8 mouse cellular contexts compared by ENCODE assay signal in the genomic region with DNA sequence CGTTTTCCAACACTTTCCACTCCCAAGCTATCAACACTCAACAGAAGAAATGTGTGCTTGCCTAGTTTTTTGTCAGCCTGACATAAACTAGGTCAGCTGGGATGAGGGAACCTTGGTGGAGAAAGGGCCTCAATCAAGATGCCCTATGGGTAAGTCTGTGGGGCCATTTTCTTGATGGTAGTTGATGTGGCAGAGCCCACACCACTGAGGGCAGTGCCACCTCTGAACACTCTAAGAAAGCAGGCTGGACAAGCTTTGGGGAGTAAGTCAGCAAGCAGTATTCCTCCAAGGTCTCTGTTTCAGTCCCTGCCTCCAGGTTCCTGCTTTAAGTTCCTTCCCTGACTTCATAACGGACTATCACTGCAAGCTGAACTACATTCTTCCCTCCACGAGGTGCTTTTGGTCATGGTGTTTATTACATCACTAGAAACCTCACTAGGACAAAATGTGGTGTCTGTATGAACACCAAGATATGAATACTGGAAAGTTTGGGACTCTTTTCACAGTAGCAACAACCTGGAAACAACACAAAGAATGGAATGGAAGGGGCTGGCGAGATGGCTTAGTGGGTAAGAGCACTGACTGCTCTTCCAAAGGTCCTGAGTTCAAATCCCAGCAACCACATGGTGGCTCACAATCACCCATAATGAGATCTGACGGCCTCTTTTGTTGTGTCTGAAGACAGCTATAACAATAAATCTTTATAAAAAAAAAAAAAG. TPM values are rescaled to one million over a fixed set of nuclear protein-coding genes. Genes with fewer than 3 reads are reported as not detected.
DNase-seq lines count a peak whose midpoint lies in the region; ATAC-seq and TF ChIP-seq lines count a peak whose summit lies in the region.

No protein-coding gene starts in this region.

- H3K9me3 ChIP-seq in kidney, postnatal 0 days (replicated peaks; ENCODE audit: low read length) = no peaks in the 10 kb centered on the region
- H3K9me3 ChIP-seq in embryonic facial prominence, embryonic 14.5 days (ENCODE audit: control insufficient read depth, low read length) = no peaks in the 10 kb centered on the region
- H3K9me3 ChIP-seq in intestine, embryonic 16.5 days (ENCODE audit: control insufficient read depth, low read length) = no peaks in the 10 kb centered on the region
- no peaks in the 10 kb centered on the region for H3K9me3 ChIP-seq in neural tube, embryonic 12.5 days

- H3K27me3 ChIP-seq in kidney, postnatal 0 days (ENCODE audit: insufficient read depth, low read length) = no peaks in the 10 kb centered on the region
- H3K27me3 ChIP-seq in kidney, adult 2 months (replicated peaks; ENCODE audit: control insufficient read depth, insufficient read depth, low read length) = no peaks in the 10 kb centered on the region
- no peaks in the 10 kb centered on the region for H3K27me3 ChIP-seq in embryonic facial prominence, embryonic 14.5 days (replicated peaks; ENCODE audit: control insufficient read depth, insufficient read depth, low read length)
- H3K27me3 ChIP-seq in intestine, embryonic 16.5 days (replicated peaks; ENCODE audit: control insufficient read depth, insufficient read depth, low read length) = no peaks in the 10 kb centered on the region
- H3K27me3 ChIP-seq in neural tube, embryonic 12.5 days (replicated peaks) = no peaks in the 10 kb centered on the region

- H3K9ac ChIP-seq in kidney, postnatal 0 days (ENCODE audit: low read depth, low read length) = 0 out of 2 replicates have a peak overlapping the region, but pooled peaks have one; percentile 85
- peak overlapping the region; percentile 95 for H3K9ac ChIP-seq in embryonic facial prominence, embryonic 14.5 days (ENCODE audit: low read depth, low read length)
- peak overlapping the region; percentile 83; the same call in 1 of the 2 replicates for H3K9ac ChIP-seq in intestine, embryonic 16.5 days (ENCODE audit: low read depth, low read length)
- H3K9ac ChIP-seq in neural tube, embryonic 12.5 days = no peak overlapping the region

- TF ChIP-seq POLR2A in kidney, adult 2 months (IDR thresholded peaks at IDR 0.05; ENCODE audit: low read depth, low read length) = no peak

- H3K4me1 ChIP-seq in kidney, postnatal 0 days (replicated peaks; ENCODE audit: insufficient read depth, low read length) = peaks cover 16% of the 10 kb centered on the region
- H3K4me1 ChIP-seq in kidney, adult 2 months (ENCODE audit: control insufficient read depth, insufficient read depth, low read length) = peaks cover 19% of the 10 kb centered on the region; the same call in 1 of the 2 replicates
- peaks cover 38% of the 10 kb centered on the region for H3K4me1 ChIP-seq in embryonic facial prominence, embryonic 14.5 days (ENCODE audit: control insufficient read depth, insufficient read depth, low read length)
- peaks cover 36% of the 10 kb centered on the region for H3K4me1 ChIP-seq in intestine, embryonic 16.5 days (ENCODE audit: control insufficient read depth, insufficient read depth, low read length)
- peaks cover 28% of the 10 kb centered on the region for H3K4me1 ChIP-seq in neural tube, embryonic 12.5 days

- no peak for ATAC-seq in kidney, postnatal 0 days (replicated peaks; ENCODE audit: low FRiP score, low read depth)
- no peak for ATAC-seq in embryonic facial prominence, embryonic 14.5 days (ENCODE audit: low read depth)
- no peak for ATAC-seq in intestine, embryonic 16.5 days
- ATAC-seq in neural tube, embryonic 12.5 days (ENCODE audit: low FRiP score, low read depth) = no peak

- DNase-seq in kidney, postnatal 0 days (ENCODE audit: low spot score) = no peak
- no peak for DNase-seq in kidney, adult 2 months
- no peak for DNase-seq in embryonic facial prominence, embryonic 14.5 days (ENCODE audit: low spot score)
- no peak for DNase-seq in layer of hippocampus, adult 9-10 months (ENCODE audit: low spot score)
- DNase-seq in embryo, embryonic 11 days = no peak
- DNase-seq in cerebellum, postnatal 4 days (ENCODE audit: low spot score in 2 of 2) = no peak

- peaks cover 16% of the 10 kb centered on the region for H3K36me3 ChIP-seq in kidney, postnatal 0 days (ENCODE audit: insufficient read depth, low read length)
- H3K36me3 ChIP-seq in kidney, adult 2 months (ENCODE audit: control insufficient read depth, insufficient read depth, low read length) = no peaks in the 10 kb centered on the region
- peaks cover 26% of the 10 kb centered on the region for H3K36me3 ChIP-seq in embryonic facial prominence, embryonic 14.5 days (ENCODE audit: control insufficient read depth, insufficient read depth, low read length)
- H3K36me3 ChIP-seq in intestine, embryonic 16.5 days (ENCODE audit: control insufficient read depth, insufficient read depth, low read length) = no peaks in the 10 kb centered on the region
- H3K36me3 ChIP-seq in neural tube, embryonic 12.5 days = peaks cover 18% of the 10 kb centered on the region

- peak overlapping the region; percentile 98; the same call in 1 of the 2 replicates for H3K27ac ChIP-seq in kidney, postnatal 0 days
- H3K27ac ChIP-seq in kidney, adult 2 months (ENCODE audit: insufficient read depth, low read depth, low read length) = no peak overlapping the region
- peak overlapping the region; percentile 99 for H3K27ac ChIP-seq in embryonic facial prominence, embryonic 14.5 days (replicated peaks; ENCODE audit: low read depth, low read length)
- H3K27ac ChIP-seq in intestine, embryonic 16.5 days (ENCODE audit: low read length) = peak overlapping the region; percentile 97; the same call in 1 of the 2 replicates
- H3K27ac ChIP-seq in neural tube, embryonic 12.5 days = no peak overlapping the region

- H3K4me2 ChIP-seq in kidney, postnatal 0 days (ENCODE audit: low read length) = peak overlapping the region; percentile 64
- peak overlapping the region; percentile 86 for H3K4me2 ChIP-seq in embryonic facial prominence, embryonic 14.5 days (ENCODE audit: low read depth, low read length)
- H3K4me2 ChIP-seq in intestine, embryonic 16.5 days (ENCODE audit: low read depth, low read length) = peak overlapping the region; percentile 79
- H3K4me2 ChIP-seq in neural tube, embryonic 12.5 days (replicated peaks) = peak overlapping the region; percentile 62

- WGBS in kidney, postnatal 0 days = 71% methylated on average over 5 of the region's 5 CpGs
- WGBS in kidney, adult 2 months = 67% methylated on average over 5 of the region's 5 CpGs
- 68% methylated on average over 5 of the region's 5 CpGs for WGBS in embryonic facial prominence, embryonic 14.5 days
- WGBS in intestine, embryonic 16.5 days = 74% methylated on average over 5 of the region's 5 CpGs
- WGBS in neural tube, embryonic 12.5 days = 75% methylated on average over 5 of the region's 5 CpGs

- H3K4me3 ChIP-seq in kidney, postnatal 0 days (replicated peaks; ENCODE audit: low read depth, low read length) = peak overlapping the region; percentile 84
- no peak overlapping the region for H3K4me3 ChIP-seq in kidney, adult 2 months (ENCODE audit: insufficient read depth, low read depth, low read length)
- H3K4me3 ChIP-seq in embryonic facial prominence, embryonic 14.5 days (ENCODE audit: low read depth, low read length) = peak overlapping the region; percentile 86
- peak overlapping the region; percentile 74 for H3K4me3 ChIP-seq in intestine, embryonic 16.5 days (ENCODE audit: low read length)
- peak overlapping the region; percentile 80; the same call in 1 of the 2 replicates for H3K4me3 ChIP-seq in neural tube, embryonic 12.5 days

- no peak for TF ChIP-seq CTCF in kidney, postnatal 0 days (IDR thresholded peaks at IDR 0.05; ENCODE audit: low read depth)
- TF ChIP-seq CTCF in kidney, adult 2 months (conservative IDR thresholded peaks at IDR 0.05; ENCODE audit: insufficient read depth, insufficient read length, low read depth, low read length) = no peak

RNA-seq across cellular contexts. Expression of gene Bcl7c, which starts 0.7 kb away (rescaled TPM):
- polyA plus RNA-seq in kidney, postnatal 0 days (2015; fragmentation: Nextera tagmentation; extraction: Ambion mirVana) = 56.1 and 70.9 TPM in 2 replicates
- polyA plus RNA-seq in kidney, adult 2 months (2012; rRNA removed) = 24.5 and 25.9 TPM in 2 replicates
- 84.2 and 86.6 TPM in 2 replicates for polyA plus RNA-seq in embryonic facial prominence, embryonic 14.5 days (2014; fragmentation: Nextera tagmentation; extraction: Ambion mirVana)
- 24.9 and 34.5 TPM in 2 replicates for polyA plus RNA-seq in intestine, embryonic 16.5 days (2015; fragmentation: Nextera tagmentation; extraction: Ambion mirVana)
- polyA plus RNA-seq in neural tube, embryonic 12.5 days (2016; fragmentation: Nextera tagmentation; extraction: Ambion mirVana) = 71.1 and 74.7 TPM in 2 replicates

RNA-seq across cellular contexts. Expression of gene Ctf1, which starts 3.1 kb away (rescaled TPM):
- polyA plus RNA-seq in kidney, postnatal 0 days (2015; fragmentation: Nextera tagmentation; extraction: Ambion mirVana) = 14.5 and 15.9 TPM in 2 replicates
- 19.4 and 20.6 TPM in 2 replicates for polyA plus RNA-seq in kidney, adult 2 months (2012; rRNA removed)
- polyA plus RNA-seq in embryonic facial prominence, embryonic 14.5 days (2014; fragmentation: Nextera tagmentation; extraction: Ambion mirVana) = 20.9 and 23.8 TPM in 2 replicates
- polyA plus RNA-seq in intestine, embryonic 16.5 days (2015; fragmentation: Nextera tagmentation; extraction: Ambion mirVana) = 5.2 and 6.5 TPM in 2 replicates
- 5.8 TPM in 2 replicates for polyA plus RNA-seq in neural tube, embryonic 12.5 days (2016; fragmentation: Nextera tagmentation; extraction: Ambion mirVana)

RNA-seq across cellular contexts. Expression of gene Ctf2, which starts 22.5 kb away (rescaled TPM):
- polyA plus RNA-seq in kidney, postnatal 0 days (2015; fragmentation: Nextera tagmentation; extraction: Ambion mirVana) = 0.08 TPM in 1 of 2 replicates, not detected in the other
- not detected in 2 replicates for polyA plus RNA-seq in kidney, adult 2 months (2012; rRNA removed)
- polyA plus RNA-seq in embryonic facial prominence, embryonic 14.5 days (2014; fragmentation: Nextera tagmentation; extraction: Ambion mirVana) = 0.14 and 0.35 TPM in 2 replicates
- polyA plus RNA-seq in intestine, embryonic 16.5 days (2015; fragmentation: Nextera tagmentation; extraction: Ambion mirVana) = 0.07 and 0.12 TPM in 2 replicates
- polyA plus RNA-seq in neural tube, embryonic 12.5 days (2016; fragmentation: Nextera tagmentation; extraction: Ambion mirVana) = 0.22 and 0.28 TPM in 2 replicates

RNA-seq across cellular contexts. Expression of gene Fbxl19, which starts 34.9 kb away (rescaled TPM):
- 2.8 and 3.5 TPM in 2 replicates for polyA plus RNA-seq in kidney, postnatal 0 days (2015; fragmentation: Nextera tagmentation; extraction: Ambion mirVana)
- 14.6 and 20.8 TPM in 2 replicates for polyA plus RNA-seq in kidney, adult 2 months (2012; rRNA removed)
- 3.0 and 3.8 TPM in 2 replicates for polyA plus RNA-seq in embryonic facial prominence, embryonic 14.5 days (2014; fragmentation: Nextera tagmentation; extraction: Ambion mirVana)
- 1.9 and 2.4 TPM in 2 replicates for polyA plus RNA-seq in intestine, embryonic 16.5 days (2015; fragmentation: Nextera tagmentation; extraction: Ambion mirVana)
- 10.2 and 13.0 TPM in 2 replicates for polyA plus RNA-seq in neural tube, embryonic 12.5 days (2016; fragmentation: Nextera tagmentation; extraction: Ambion mirVana)

Comparison
In these comparisons a context has a peak if more than half of its experiments do, and no peak if none do; other contexts are left out.
1. H3K27ac ChIP-seq: peak in kidney, postnatal 0 days (single experiment), embryonic facial prominence, embryonic 14.5 days (single experiment) and intestine, embryonic 16.5 days (single experiment); none in kidney, adult 2 months (single experiment) and neural tube, embryonic 12.5 days (single experiment).
2. Peak in every context shown above with its lines, with median percentiles within 50 percentile points of each other: H3K4me2 ChIP-seq.